Comparison of ENCODE assay signal across 13 mouse cellular contexts in the genomic region with DNA sequence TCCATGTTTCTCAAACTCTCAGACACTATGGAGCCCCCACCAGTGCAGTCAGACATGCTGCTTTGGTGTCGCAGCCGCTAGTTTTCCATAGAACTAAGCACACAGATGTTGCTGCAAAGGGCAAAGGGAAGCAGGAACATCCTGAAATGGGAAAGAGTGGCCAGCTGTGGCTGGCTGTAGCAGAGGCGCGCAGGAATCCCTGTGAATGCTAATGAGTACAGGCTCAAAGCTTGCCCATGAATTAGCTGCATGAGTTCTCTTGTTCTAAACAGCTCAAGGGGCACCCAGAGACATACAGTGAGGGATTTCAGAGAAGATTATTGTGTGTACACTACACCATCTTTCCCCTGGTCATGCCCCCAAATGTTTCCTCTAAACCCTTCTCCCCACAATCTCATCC.
"Had no signal": no experiment of that assay in that cellular context is flagged by ENCODE, and none has a peak within 500 bp of the region (broad histone marks: within the 10 kb centered on the region; RNA-seq: fewer than 3 reads in every experiment).

No protein-coding gene starts in this region.

- H3K4me2 ChIP-seq: liver, embryonic 12.5 days; lung, embryonic 14.5 days; neural tube, embryonic 12.5 days had no signal

- H3K4me3 ChIP-seq: left cerebral cortex, adult 2 months; limb, embryonic 10.5 days; liver, embryonic 12.5 days; myocyte; neural tube, embryonic 12.5 days had no signal

- H3K36me3 ChIP-seq: limb, embryonic 10.5 days; liver, embryonic 12.5 days; neural tube, embryonic 12.5 days had no signal

- ATAC-seq: liver, embryonic 12.5 days had no signal

- H3K27ac ChIP-seq: left cerebral cortex, adult 2 months; limb, embryonic 10.5 days; liver, embryonic 12.5 days; neural tube, embryonic 12.5 days; stomach, postnatal 0 days had no signal

- H3K27me3 ChIP-seq: liver, embryonic 12.5 days; neural tube, embryonic 12.5 days had no signal

- DNase-seq: kidney, adult 8-10 months; kidney, postnatal 25 days; lung, embryonic 14.5 days; lung, postnatal 10 days; lung, postnatal 4 days; right cerebral cortex, postnatal 25 days; thymus, postnatal 4 days had no signal

- H3K9ac ChIP-seq: liver, embryonic 12.5 days; lung, embryonic 14.5 days; neural tube, embryonic 12.5 days had no signal

- H3K4me1 ChIP-seq: limb, embryonic 10.5 days; liver, embryonic 12.5 days; neural tube, embryonic 12.5 days had no signal

- H3K9me3 ChIP-seq: limb, embryonic 10.5 days; liver, embryonic 12.5 days; neural tube, embryonic 12.5 days had no signal
